Mouse (Mus musculus) hematopoietic stem cell, adult 5-6 weeks (primary cell): ENCODE results near the gene Madcam1. TPM values are rescaled to one million over a fixed set of nuclear protein-coding genes. Genes with fewer than 3 reads are reported as not detected.

ENCODE experiments used
- ATAC-seq, 2 experiments: fragments of 125-278 bp in 1 of 2; replicated peaks in 1 of 2; 2 replicates each; pipeline ENCODE4 v1.8.0; 2016 to 2017; ENCODE audit warnings: inconsistent platforms in 2 of 2, mild to moderate bottlenecking in 2 of 2, moderate number of reproducible peaks in 2 of 2, low read depth in 1 of 2, moderate TSS enrichment in 1 of 2; ENCODE audit not compliant: low FRiP score in 2 of 2, poor library complexity in 2 of 2, severe bottlenecking in 2 of 2, insufficient read depth in 1 of 2, low TSS enrichment in 1 of 2
- total RNA-seq: library from RNA; stranded (forward); fragments of 172-1452, 232-1000 nt; gene quantifications from 2 replicates; pipeline ENCODE4 v1.2.3, GENCODE M21; 2017

Madcam1 gene
- total RNA-seq, 1 experiment from 2014 or later: not detected

- no peak for ATAC-seq
These were observed 18.7 kb downstream of the Madcam1 start for GRCm38 (mm10) chr10:79682916-79683582.

- ATAC-seq: no peak
These were observed 19.6 kb downstream of the Madcam1 start for GRCm38 (mm10) chr10:79683726-79684640.

DNA sequence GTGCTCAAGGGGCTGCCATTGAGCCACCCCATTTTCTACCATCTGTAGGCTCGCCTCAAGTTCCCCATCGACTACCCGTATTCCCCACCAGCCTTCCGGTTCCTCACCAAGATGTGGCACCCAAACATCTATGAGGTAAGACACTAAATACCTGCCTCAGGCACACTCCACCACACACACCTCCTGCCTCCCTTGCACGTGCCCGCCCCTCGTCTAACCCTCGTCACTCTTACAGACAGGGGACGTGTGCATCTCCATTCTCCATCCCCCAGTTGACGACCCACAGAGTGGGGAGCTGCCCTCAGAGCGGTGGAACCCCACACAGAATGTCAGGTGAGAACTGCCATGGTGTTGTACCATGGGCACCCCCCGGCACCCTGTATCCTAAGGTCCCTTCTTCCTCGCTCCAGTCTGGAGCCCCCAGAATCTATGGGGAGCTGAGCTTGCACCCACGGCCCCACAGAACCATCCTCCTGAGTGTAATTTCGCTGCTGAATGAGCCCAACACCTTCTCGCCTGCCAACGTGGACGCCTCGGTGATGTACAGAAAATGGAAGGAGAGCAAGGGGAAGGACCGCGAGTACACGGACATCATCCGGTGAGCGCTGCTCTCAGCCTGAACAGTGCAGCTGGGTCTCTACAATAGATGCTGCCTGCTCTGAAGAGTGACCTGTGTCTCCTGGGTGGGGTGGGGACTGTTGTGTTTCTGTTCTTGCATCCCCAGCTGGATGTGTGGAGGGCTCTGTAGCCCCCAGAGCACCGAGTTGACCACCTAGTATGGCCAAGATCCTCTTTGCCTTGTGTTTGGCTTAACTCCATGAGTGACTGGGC is 20.6 kb downstream of the Madcam1 start:
- no peak for ATAC-seq

GRCm38 (mm10) chr10:79686219-79686618 is 21.9 kb downstream of the Madcam1 start:
- ATAC-seq: no peak

DNA sequence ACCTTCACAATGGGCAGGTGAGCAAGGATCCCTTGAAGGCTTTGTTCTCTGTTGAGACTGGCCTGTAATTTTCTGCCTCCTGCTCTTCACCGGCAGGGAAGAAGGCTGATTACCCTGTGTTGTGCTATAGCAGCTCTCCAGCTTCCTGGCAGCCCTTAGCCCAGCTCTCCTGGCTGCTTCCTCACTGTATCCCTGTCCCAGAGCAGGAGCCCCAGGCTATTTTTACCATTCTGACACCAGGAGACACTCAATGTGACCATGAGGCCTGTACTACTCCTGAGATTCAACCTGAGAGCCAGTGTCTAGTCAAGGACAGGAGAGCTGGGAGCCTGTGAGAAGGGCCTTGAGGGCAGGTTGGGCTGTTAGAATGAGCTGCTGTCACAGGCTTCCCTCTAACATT is 22.3 kb downstream of the Madcam1 start:
- ATAC-seq: no peak

DNA sequence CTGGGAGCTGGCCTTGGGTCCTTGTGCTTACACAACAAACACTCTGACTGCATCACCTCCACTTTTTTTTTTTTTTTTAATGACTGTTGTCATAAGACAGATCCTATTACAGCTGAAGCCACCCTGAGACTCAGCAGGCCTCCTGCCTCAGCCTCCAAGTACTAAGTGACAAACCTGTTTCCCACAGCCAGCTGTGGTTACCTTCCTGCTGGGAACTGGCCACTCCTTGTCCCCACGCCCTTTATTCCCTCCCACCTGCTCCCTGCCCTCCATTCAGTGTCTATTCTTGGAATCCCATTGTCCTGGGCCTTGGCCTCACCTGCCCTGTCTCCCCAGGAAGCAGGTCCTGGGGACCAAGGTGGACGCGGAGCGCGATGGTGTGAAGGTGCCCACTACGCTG is 23.2 kb downstream of the Madcam1 start:
- ATAC-seq: no peak

- no peak for ATAC-seq
These were observed 24.4 kb downstream of the Madcam1 start, which contains the start of gene Gzmm for GRCm38 (mm10) chr10:79688720-79689119. Gene Gzmm (plus strand): TSS chr10:79689020.

- no peak for ATAC-seq
These were observed 24.8 kb downstream of the Madcam1 start for GRCm38 (mm10) chr10:79689178-79689577.

DNA sequence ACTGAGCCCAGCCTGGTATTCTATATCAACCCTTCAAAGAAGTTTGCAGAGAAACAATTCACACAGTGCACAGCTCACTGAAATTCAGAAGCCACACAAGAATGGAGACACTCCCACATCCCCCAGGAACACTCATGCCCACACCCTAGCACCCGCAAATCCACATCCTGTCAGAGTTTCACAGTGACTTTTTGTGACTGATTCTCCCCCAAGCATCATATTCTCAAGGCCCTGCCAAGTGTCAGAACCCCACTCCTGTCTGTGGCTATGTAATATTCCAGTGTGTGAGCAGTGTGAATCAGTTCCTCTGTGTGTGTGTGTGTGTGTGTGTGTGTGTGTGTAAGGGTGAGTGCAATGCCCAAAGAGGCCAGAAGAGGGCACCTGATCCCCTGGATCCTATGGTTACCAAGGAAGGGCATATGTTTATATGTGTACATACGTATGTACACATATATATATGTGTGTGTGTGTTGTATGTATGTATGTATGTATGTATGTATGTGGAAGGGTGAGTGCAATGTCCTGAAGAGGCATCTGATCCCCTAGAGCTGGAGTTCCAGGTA is 27.7 kb downstream of the Madcam1 start:
- ATAC-seq: no peak

DNA sequence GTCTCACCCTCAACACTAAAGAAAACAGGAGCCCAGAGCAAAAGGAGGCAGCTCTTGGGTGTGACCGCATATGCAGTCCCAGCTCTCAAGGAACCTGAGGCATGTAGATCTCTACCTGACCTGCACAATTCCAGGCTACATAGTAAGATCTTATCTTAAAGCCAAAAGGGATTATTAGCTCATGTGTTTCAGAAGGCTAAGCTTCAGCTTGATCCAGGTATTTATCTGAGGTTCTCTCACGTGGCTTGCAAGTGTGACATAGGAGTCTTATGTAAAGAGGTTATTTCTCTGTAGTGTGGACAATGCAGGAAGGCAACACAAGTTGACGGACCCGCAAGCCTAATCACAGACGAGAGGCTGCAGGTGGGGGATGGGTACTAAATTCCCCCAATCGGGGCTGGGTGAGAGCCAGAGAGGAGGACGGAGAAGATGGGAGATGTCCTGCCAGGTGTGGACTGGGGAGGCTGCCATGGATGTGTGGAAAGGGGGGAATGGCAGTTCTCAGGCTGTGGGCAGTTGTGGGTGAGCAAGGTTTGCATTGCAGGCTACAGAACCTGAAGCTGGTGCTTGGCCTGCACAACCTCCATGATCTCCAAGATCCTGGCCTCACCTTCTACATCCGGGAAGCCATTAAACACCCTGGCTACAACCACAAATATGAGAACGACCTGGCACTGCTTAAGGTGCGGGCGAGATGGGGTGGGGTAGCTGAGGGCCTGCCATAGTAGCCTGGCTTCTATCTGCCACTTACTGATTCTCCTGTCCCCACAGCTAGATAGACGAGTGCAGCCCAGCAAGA is 29.4 kb downstream of the Madcam1 start:
- no peak for ATAC-seq

GRCm38 (mm10) chr10:79694379-79694655 is 30.0 kb downstream of the Madcam1 start:
- ATAC-seq: no peak

GRCm38 (mm10) chr10:79695231-79696128 is 31.1 kb downstream of the Madcam1 start:
- ATAC-seq: peak; percentile 83 to 84

DNA sequence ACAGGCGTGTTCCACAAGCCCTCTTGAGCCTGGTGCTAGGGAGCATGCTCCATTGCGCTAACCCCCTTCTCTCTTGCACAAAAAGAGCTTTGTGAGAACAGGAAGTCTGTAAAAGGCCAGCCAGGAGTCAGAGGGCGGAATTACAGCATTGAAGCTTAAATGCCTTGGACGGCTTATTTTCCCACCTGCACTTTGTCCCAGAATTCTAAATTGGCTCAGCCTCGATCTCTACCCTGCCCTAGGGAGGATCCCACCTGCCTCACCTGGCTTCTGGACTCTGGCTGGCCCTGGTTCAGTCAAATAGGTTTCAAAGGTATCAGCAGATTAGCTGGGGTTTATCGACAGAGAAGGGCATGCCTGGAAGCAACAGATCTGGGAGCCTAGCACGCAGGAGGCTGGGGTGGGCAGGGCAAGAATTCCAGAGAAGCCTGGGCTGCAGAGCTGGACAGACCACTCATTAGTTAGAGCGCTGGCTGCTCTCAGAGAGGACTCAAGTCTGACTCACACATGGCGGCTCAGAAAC is 31.8 kb downstream of the Madcam1 start:
- ATAC-seq: peak in 1 of 2 experiments; percentile 36; a peak in 1 of 4 replicates

GRCm38 (mm10) chr10:79697916-79698315 is 33.6 kb downstream of the Madcam1 start:
- ATAC-seq: no peak

GRCm38 (mm10) chr10:79698459-79698858 is 34.1 kb downstream of the Madcam1 start:
- ATAC-seq: no peak

DNA sequence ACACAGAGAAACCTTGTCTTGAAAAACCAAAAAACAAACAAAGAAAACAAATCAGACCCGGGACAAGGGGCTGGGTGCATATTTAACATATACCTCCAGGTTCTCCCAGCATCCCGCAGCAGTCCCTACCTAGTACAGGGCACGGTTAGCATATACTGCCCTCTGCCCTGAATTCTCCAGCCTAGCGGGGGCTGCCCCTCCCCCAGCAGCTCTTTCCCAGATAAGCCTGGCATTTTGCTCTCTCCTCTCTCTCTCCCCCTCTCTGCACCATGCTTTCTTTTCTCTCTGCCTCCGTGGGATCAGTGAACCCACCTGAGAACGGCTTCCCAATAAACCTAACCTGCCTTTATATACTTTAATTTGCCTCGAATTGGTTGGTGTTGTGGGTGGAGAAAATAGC is 36.3 kb downstream of the Madcam1 start:
- ATAC-seq: no peak
